Mouse (Mus musculus) hindbrain, embryonic 11.5 days (tissue): ENCODE results near the gene Rad18. TPM values are rescaled to one million over a fixed set of nuclear protein-coding genes. Genes with fewer than 3 reads are reported as not detected.
"Not testable (repeated sequence)": the region's sequence is repeated elsewhere in the genome, so short reads cannot be mapped to it uniquely, and the experiment has no call there.

Source experiments
- ATAC-seq: fragments of 200-750 bp; cut with Nextera tagmentation; 2 replicates; pipeline ENCODE4 v1.8.0; 2017; ENCODE audit warnings: mild to moderate bottlenecking, moderate TSS enrichment, moderate library complexity; ENCODE audit not compliant: low FRiP score
- DNase-seq: peaks from one replicate; pipeline ENCODE4 v3.0.0-alpha.2; 2015; ENCODE audit warnings: low spot score
- H3K27ac ChIP-seq: fragments of 300-500 bp; sonication (generic); 2 replicates; pipeline ENCODE4 v1.5.1; 2014; ENCODE audit warnings: mild to moderate bottlenecking, low read depth, low read length
- H3K27me3 ChIP-seq: fragments of 300-500 bp; sonication (generic); 2 replicates; pipeline ENCODE4 v1.6.1; 2014; ENCODE audit warnings: mild to moderate bottlenecking, low read length, moderate library complexity, mixed read lengths; ENCODE audit not compliant: control insufficient read depth, insufficient read depth
- H3K36me3 ChIP-seq: fragments of 300-500 bp; sonication (generic); 2 replicates; pipeline ENCODE4 v1.6.1; 2014; ENCODE audit warnings: mild to moderate bottlenecking, low read length, moderate library complexity, mixed read lengths; ENCODE audit not compliant: control insufficient read depth, insufficient read depth
- H3K4me1 ChIP-seq: fragments of 300-500 bp; sonication (generic); replicated peaks from 2 replicates; pipeline ENCODE4 v1.6.1; 2014; ENCODE audit warnings: low read length, mixed read lengths; ENCODE audit not compliant: control insufficient read depth, insufficient read depth
- H3K4me2 ChIP-seq: fragments of 300-500 bp; sonication (generic); replicated peaks from 2 replicates; pipeline ENCODE4 v1.6.1; 2014; ENCODE audit warnings: mild to moderate bottlenecking, low read depth, low read length
- H3K4me3 ChIP-seq: fragments of 300-500 bp; sonication (generic); 2 replicates; pipeline ENCODE4 v1.5.1; 2014; ENCODE audit warnings: low read depth, low read length
- H3K9ac ChIP-seq: fragments of 300-500 bp; sonication (generic); 2 replicates; pipeline ENCODE4 v1.6.1; 2014; ENCODE audit warnings: low read depth, low read length
- H3K9me3 ChIP-seq: fragments of 300-500 bp; sonication (generic); 2 replicates; pipeline ENCODE4 v1.6.1; 2016; ENCODE audit warnings: low read length; ENCODE audit not compliant: control insufficient read depth
- WGBS: fragments of 180-500 bp; shearing (Covaris S2); extraction: QIAGEN DNeasy Blood & Tissue Kit; methylation state at CpG from one replicate; pipeline ENCODE4 v1.1.7; 2014; 5-methylcytosine and 5-hydroxymethylcytosine counted together
- polyA plus RNA-seq: library from polyadenylated mRNA; unstranded; fragments of >200 nt; fragmentation: Nextera tagmentation; extraction: Ambion mirVana; gene quantifications from 2 replicates; pipeline ENCODE4 v1.2.1, GENCODE M21; 2014

The Rad18 gene
- polyA plus RNA-seq, 1 experiment from 2014 or later: 36.1 TPM

- Histone ChIP-seq H3K4me2 (no peak overlapping the region), H3K36me3 (peaks cover 23% of the 10 kb centered on the region), H3K9ac (no peak overlapping the region), H3K27ac (no peak overlapping the region), H3K4me1 (peaks cover 9% of the 10 kb centered on the region), H3K4me3 (no peak overlapping the region), H3K27me3 (no peaks in the 10 kb centered on the region), H3K9me3 (no peaks in the 10 kb centered on the region)
- ATAC-seq: no peak
- WGBS: 97% methylated on average over 10 of the region's 10 CpGs
- DNase-seq: no peak
Observed at GRCm38 (mm10) chr6:112731386-112731785, 34.9 kb upstream of the Rad18 start.

- Histone ChIP-seq H3K27me3 (no peaks in the 10 kb centered on the region), H3K9ac (no peak overlapping the region), H3K27ac (peak overlapping the region; percentile 34; the same call in 1 of the 2 replicates), H3K4me2 (no peak overlapping the region), H3K9me3 (no peaks in the 10 kb centered on the region), H3K4me1 (peaks cover 9% of the 10 kb centered on the region), H3K36me3 (peaks cover 13% of the 10 kb centered on the region), H3K4me3 (no peak overlapping the region)
- ATAC-seq: peak; percentile 81
- DNase-seq: peak; percentile 79
- WGBS: 17% methylated on average over 15 of the region's 17 CpGs
Observed at GRCm38 (mm10) chr6:112728760-112729422, 32.4 kb upstream of the Rad18 start.

GRCm38 (mm10) chr6:112725468-112725867 is 29.0 kb upstream of the Rad18 start:
- Histone ChIP-seq H3K9me3 (no peaks in the 10 kb centered on the region), H3K27me3 (no peaks in the 10 kb centered on the region), H3K4me3 (no peak overlapping the region), H3K27ac (no peak overlapping the region), H3K36me3 (peaks cover 19% of the 10 kb centered on the region; the same call in 1 of the 2 replicates), H3K9ac (no peak overlapping the region), H3K4me1 (peaks cover 9% of the 10 kb centered on the region), H3K4me2 (no peak overlapping the region)
- DNase-seq (no peak), ATAC-seq (no peak)
- 94% methylated on average over 4 of the region's 4 CpGs for WGBS

- no peaks in the 10 kb centered on the region for H3K4me1 ChIP-seq
- WGBS: 89% methylated on average over 5 of the region's 5 CpGs
- H3K27me3 ChIP-seq: no peaks in the 10 kb centered on the region
- no peak overlapping the region for H3K9ac ChIP-seq
- H3K27ac ChIP-seq: peak overlapping the region; percentile 37
- ATAC-seq: no peak
- peaks cover 10% of the 10 kb centered on the region; the same call in 1 of the 2 replicates for H3K36me3 ChIP-seq
- no peaks in the 10 kb centered on the region for H3K9me3 ChIP-seq
- H3K4me2 ChIP-seq: no peak overlapping the region
- no peak overlapping the region for H3K4me3 ChIP-seq
- DNase-seq: no peak
Observed at GRCm38 (mm10) chr6:112720409-112721080, 24.1 kb upstream of the Rad18 start.

GRCm38 (mm10) chr6:112719983-112720382 is 23.5 kb upstream of the Rad18 start:
- H3K9me3 ChIP-seq: no peaks in the 10 kb centered on the region
- H3K4me2 ChIP-seq: no peak overlapping the region
- H3K27ac ChIP-seq: no peak overlapping the region; the same call in 1 of the 2 replicates
- H3K36me3 ChIP-seq: peaks cover 10% of the 10 kb centered on the region; the same call in 1 of the 2 replicates
- H3K27me3 ChIP-seq: no peaks in the 10 kb centered on the region
- no peak overlapping the region for H3K9ac ChIP-seq
- ATAC-seq: peak; percentile 45; the same call in 1 of the 2 replicates
- 87% methylated on average over 1 of the region's 1 CpGs for WGBS
- H3K4me1 ChIP-seq: no peaks in the 10 kb centered on the region
- DNase-seq: no peak
- H3K4me3 ChIP-seq: no peak overlapping the region

GRCm38 (mm10) chr6:112717168-112717567 is 20.7 kb upstream of the Rad18 start:
- no peak overlapping the region for H3K27ac ChIP-seq
- no peaks in the 10 kb centered on the region for H3K4me1 ChIP-seq
- no peak overlapping the region for H3K4me3 ChIP-seq
- H3K36me3 ChIP-seq: 0 out of 2 replicates have a peak, but pooled peaks cover 2% of the 10 kb centered on the region
- H3K4me2 ChIP-seq: no peak overlapping the region
- WGBS: 68% methylated on average over 5 of the region's 5 CpGs
- DNase-seq (peak; percentile 36), ATAC-seq (no peak)
- no peaks in the 10 kb centered on the region for H3K27me3 ChIP-seq
- no peaks in the 10 kb centered on the region for H3K9me3 ChIP-seq
- no peak overlapping the region for H3K9ac ChIP-seq

GRCm38 (mm10) chr6:112713951-112714350 is 17.5 kb upstream of the Rad18 start:
- H3K4me2 ChIP-seq: no peak overlapping the region
- no peaks in the 10 kb centered on the region for H3K9me3 ChIP-seq
- H3K4me1 ChIP-seq: no peaks in the 10 kb centered on the region
- no peak overlapping the region for H3K4me3 ChIP-seq
- no peaks in the 10 kb centered on the region for H3K27me3 ChIP-seq
- H3K27ac ChIP-seq: no peak overlapping the region
- WGBS: 87% methylated on average over 3 of the region's 3 CpGs
- no peaks in the 10 kb centered on the region for H3K36me3 ChIP-seq
- ATAC-seq (no peak), DNase-seq (no peak)
- no peak overlapping the region for H3K9ac ChIP-seq

- H3K4me1 ChIP-seq, H3K27ac ChIP-seq, ATAC-seq, H3K9me3 ChIP-seq, DNase-seq, H3K4me3 ChIP-seq, H3K27me3 ChIP-seq, H3K4me2 ChIP-seq, H3K9ac ChIP-seq, H3K36me3 ChIP-seq: not testable (repeated sequence)
- WGBS: 87% methylated on average over 4 of the region's 4 CpGs
Observed at GRCm38 (mm10) chr6:112702296-112702695, 5.8 kb upstream of the Rad18 start.

- no peak overlapping the region for H3K9ac ChIP-seq
- no peaks in the 10 kb centered on the region for H3K36me3 ChIP-seq
- no peaks in the 10 kb centered on the region; the same call in 1 of the 2 replicates for H3K4me1 ChIP-seq
- DNase-seq (peak; percentile 76), ATAC-seq (no peak)
- 0% methylated on average over 1 of the region's 1 CpGs for WGBS
- no peak overlapping the region for H3K4me2 ChIP-seq
- no peak overlapping the region for H3K4me3 ChIP-seq
- H3K27ac ChIP-seq: no peak overlapping the region
- no peaks in the 10 kb centered on the region for H3K27me3 ChIP-seq
- no peaks in the 10 kb centered on the region for H3K9me3 ChIP-seq
Observed at GRCm38 (mm10) chr6:112700392-112700791, 3.9 kb upstream of the Rad18 start.
